Mouse (Mus musculus): ENCODE results near the gene Borcs5.

DNA sequence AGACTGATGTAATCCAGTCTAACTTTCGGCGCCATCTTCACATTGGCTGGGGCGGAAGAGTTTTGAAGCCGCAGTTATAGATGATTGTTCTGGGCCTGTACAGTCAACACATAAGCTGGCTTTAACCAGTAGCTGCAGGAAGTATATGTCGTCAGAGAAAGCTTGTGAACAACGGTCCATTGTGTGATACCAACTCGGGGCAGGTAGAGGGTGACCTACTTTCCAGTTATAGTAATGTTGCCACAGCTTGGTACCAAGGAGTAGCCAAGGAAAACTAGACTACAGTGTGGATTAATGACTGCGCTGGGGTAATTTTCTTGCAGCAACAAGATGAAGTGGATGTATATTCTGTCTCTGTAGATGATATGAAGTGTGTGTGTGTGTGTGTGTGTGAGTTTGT, 5.8 kb upstream of the Borcs5 start:
- no peak for TF ChIP-seq POLR2A (IDR thresholded peaks at IDR 0.05; ENCODE audit: low read depth, low read length)
- TF ChIP-seq CTCF (IDR thresholded peaks at IDR 0.05; ENCODE audit: borderline replicate concordance, insufficient read depth, low read length), result no peak
